12 mouse cellular contexts compared by ENCODE assay signal in the genomic region with DNA sequence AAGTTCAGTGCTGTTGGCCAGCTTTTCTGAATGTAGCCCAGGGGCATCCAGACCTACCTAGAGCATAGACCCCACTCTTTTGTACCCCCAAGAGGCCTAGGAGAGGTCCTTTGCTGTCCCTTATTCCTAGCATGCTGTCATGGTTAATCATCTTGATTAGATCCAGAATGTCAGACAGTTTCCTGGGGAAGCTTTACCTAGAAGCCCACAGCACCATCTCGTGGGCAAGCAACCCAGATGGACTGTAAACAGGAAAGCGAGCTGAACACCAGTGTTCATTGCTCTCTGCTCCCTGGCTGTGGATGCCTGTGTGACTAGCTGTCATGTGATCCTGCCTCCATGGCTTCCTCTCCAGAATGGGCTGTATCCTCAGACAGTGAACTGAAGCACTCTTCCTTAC.
"Had no signal": no experiment of that assay in that cellular context is flagged by ENCODE, and none has a peak within 500 bp of the region (broad histone marks: within the 10 kb centered on the region; RNA-seq: fewer than 3 reads in every experiment).

No protein-coding gene starts in this region.

- H3K4me3 ChIP-seq: limb, embryonic 12.5 days; midbrain, embryonic 13.5 days; neural tube, embryonic 12.5 days had no signal

- H3K9ac ChIP-seq: limb, embryonic 12.5 days; midbrain, embryonic 13.5 days; neural tube, embryonic 12.5 days had no signal

- H3K9me3 ChIP-seq: limb, embryonic 12.5 days; midbrain, embryonic 13.5 days; neural tube, embryonic 12.5 days had no signal

- ATAC-seq: midbrain, embryonic 13.5 days had no signal

- H3K36me3 ChIP-seq: limb, embryonic 12.5 days; midbrain, embryonic 13.5 days; neural tube, embryonic 12.5 days had no signal

- H3K27ac ChIP-seq: limb, embryonic 12.5 days; midbrain, embryonic 13.5 days; neural tube, embryonic 12.5 days had no signal

- H3K4me2 ChIP-seq: limb, embryonic 12.5 days; midbrain, embryonic 13.5 days; neural tube, embryonic 12.5 days had no signal

- DNase-seq: kidney, adult 11 months; kidney, postnatal 14 days; layer of hippocampus, adult 9-11 months; layer of hippocampus, postnatal 36 days; lung, postnatal 36 days; retina, postnatal 1 day; right cerebral cortex, postnatal 4 days; spleen, adult 18-20 months; thymus, postnatal 4 days had no signal
